Mouse (Mus musculus) kidney, embryonic 16.5 days (tissue): ENCODE data around the gene Cln6. TPM values are rescaled to one million over a fixed set of nuclear protein-coding genes. Genes with fewer than 3 reads are reported as not detected.
"Not testable (repeated sequence)": the region's sequence is repeated elsewhere in the genome, so short reads cannot be mapped to it uniquely, and the experiment has no call there.

ENCODE experiments used
- ATAC-seq: fragments of 200-750 bp; cut with Nextera tagmentation; 2 replicates; pipeline ENCODE4 v1.8.0; 2017; ENCODE audit warnings: moderate TSS enrichment; ENCODE audit not compliant: low FRiP score, low TSS enrichment
- H3K27ac ChIP-seq: fragments of 300-500 bp; sonication (generic); 2 replicates; pipeline ENCODE4 v1.5.1; 2014; ENCODE audit warnings: low read length
- H3K27me3 ChIP-seq: fragments of 300-500 bp; sonication (generic); 2 replicates; pipeline ENCODE4 v1.6.1; 2014; ENCODE audit warnings: low read length, control low read depth, mixed read lengths; ENCODE audit not compliant: insufficient read depth
- H3K36me3 ChIP-seq: fragments of 300-500 bp; sonication (generic); 2 replicates; pipeline ENCODE4 v1.6.1; 2014; ENCODE audit warnings: low read length, control low read depth, mixed read lengths; ENCODE audit not compliant: insufficient read depth
- H3K4me1 ChIP-seq: fragments of 300-500 bp; sonication (generic); 2 replicates; pipeline ENCODE4 v1.6.1; 2014; ENCODE audit warnings: low read length, control low read depth, mixed read lengths; ENCODE audit not compliant: insufficient read depth
- H3K4me2 ChIP-seq: fragments of 300-500 bp; sonication (generic); replicated peaks from 2 replicates; pipeline ENCODE4 v1.6.1; 2014; ENCODE audit warnings: low read depth, low read length
- H3K4me3 ChIP-seq: fragments of 300-500 bp; sonication (generic); 2 replicates; pipeline ENCODE4 v1.5.1; 2014; ENCODE audit warnings: mild to moderate bottlenecking, low read length
- H3K9ac ChIP-seq: fragments of 300-500 bp; sonication (generic); replicated peaks from 2 replicates; pipeline ENCODE4 v1.6.1; 2014; ENCODE audit warnings: low read length
- H3K9me3 ChIP-seq: fragments of 300-500 bp; sonication (generic); 2 replicates; pipeline ENCODE4 v1.6.1; 2016; ENCODE audit warnings: low read length, control low read depth
- WGBS: fragments of 180-500 bp; shearing (Covaris S2); extraction: QIAGEN DNeasy Blood & Tissue Kit; methylation state at CpG from one replicate; pipeline ENCODE4 v1.1.7; 2014; 5-methylcytosine and 5-hydroxymethylcytosine counted together
- polyA plus RNA-seq: library from polyadenylated mRNA; unstranded; fragments of >200 nt; fragmentation: Nextera tagmentation; extraction: Ambion mirVana; gene quantifications from 2 replicates; pipeline ENCODE4 v1.2.1, GENCODE M21; 2015

Cln6 gene
- 26.4 and 31.3 TPM in 2 replicates for polyA plus RNA-seq

- peaks cover 19% of the 10 kb centered on the region for H3K4me1 ChIP-seq
- peak; percentile 89 for ATAC-seq
- peak within 1 kb of the TSS; percentile 56 for H3K4me3 ChIP-seq
- peak within 1 kb of the TSS; percentile 90 for H3K9ac ChIP-seq
- peak within 1 kb of the TSS; percentile 82 for H3K4me2 ChIP-seq
- WGBS, result under 1% methylated on average over 29 of the region's 48 CpGs
- H3K9me3 ChIP-seq, result no peaks in the 10 kb centered on the region
- H3K27ac ChIP-seq, result peak within 1 kb of the TSS; percentile 83
- no peaks in the 10 kb centered on the region for H3K36me3 ChIP-seq
- H3K27me3 ChIP-seq, result no peaks in the 10 kb centered on the region
These were observed at the start of gene Cln6 for GRCm38 (mm10) chr9:62838506-62839171. Gene Cln6, plus strand, starts transcription at chr9:62838785.

- 86% methylated on average over 12 of the region's 12 CpGs for WGBS
These were observed 48.7 kb upstream of the Cln6 start for GRCm38 (mm10) chr9:62789856-62790255.

GRCm38 (mm10) chr9:62799218-62799617 lies 39.4 kb upstream of the Cln6 start:
- ATAC-seq, H3K9me3 ChIP-seq, H3K27me3 ChIP-seq, H3K9ac ChIP-seq, H3K27ac ChIP-seq, H3K4me1 ChIP-seq, H3K4me3 ChIP-seq, H3K4me2 ChIP-seq: not testable (repeated sequence)
- 93% methylated on average over 2 of the region's 2 CpGs for WGBS
- peaks cover 26% of the 10 kb centered on the region for H3K36me3 ChIP-seq

More at GRCm38 (mm10) chr9:62789856-62790255, 48.7 kb upstream of the Cln6 start:
- H3K4me2 ChIP-seq, result no peak overlapping the region
- H3K9me3 ChIP-seq, result no peaks in the 10 kb centered on the region
- no peaks in the 10 kb centered on the region for H3K4me1 ChIP-seq
- ATAC-seq, result no peak
- no peak overlapping the region for H3K9ac ChIP-seq
- H3K27ac ChIP-seq, result no peak overlapping the region
- no peaks in the 10 kb centered on the region for H3K27me3 ChIP-seq
- H3K4me3 ChIP-seq, result no peak overlapping the region
- H3K36me3 ChIP-seq, result peaks cover 9% of the 10 kb centered on the region; the same call in 1 of the 2 replicates

GRCm38 (mm10) chr9:62810095-62810494 lies 28.5 kb upstream of the Cln6 start:
- peak overlapping the region; percentile 93 for H3K4me3 ChIP-seq
- no peaks in the 10 kb centered on the region for H3K9me3 ChIP-seq
- no peaks in the 10 kb centered on the region for H3K36me3 ChIP-seq
- ATAC-seq, result no peak
- peaks cover 29% of the 10 kb centered on the region for H3K4me1 ChIP-seq
- peak overlapping the region; percentile 94 for H3K9ac ChIP-seq
- H3K27me3 ChIP-seq, result no peaks in the 10 kb centered on the region
- H3K27ac ChIP-seq, result no peak overlapping the region
- 18% methylated on average over 8 of the region's 8 CpGs for WGBS
- peak overlapping the region; percentile 90 for H3K4me2 ChIP-seq

GRCm38 (mm10) chr9:62810543-62811515 lies 27.8 kb upstream of the Cln6 start:
- under 1% methylated on average over 58 of the region's 58 CpGs for WGBS
- Histone ChIP-seq H3K4me2 (peak overlapping the region; percentile 90), H3K27ac (peak overlapping the region; percentile 98), H3K36me3 (no peaks in the 10 kb centered on the region), H3K9me3 (no peaks in the 10 kb centered on the region), H3K9ac (peak overlapping the region; percentile 94), H3K4me1 (peaks cover 29% of the 10 kb centered on the region), H3K27me3 (no peaks in the 10 kb centered on the region), H3K4me3 (peak overlapping the region; percentile 93)
- peak; percentile 78 for ATAC-seq

- WGBS, result under 1% methylated on average over 68 of the region's 68 CpGs
- Histone ChIP-seq H3K4me2 (peak within 1 kb of the TSS; percentile 90), H3K27ac (peak within 1 kb of the TSS; percentile 98), H3K36me3 (no peaks in the 10 kb centered on the region), H3K4me3 (peak within 1 kb of the TSS; percentile 93), H3K4me1 (peaks cover 29% of the 10 kb centered on the region), H3K9ac (peak within 1 kb of the TSS; percentile 94), H3K9me3 (no peaks in the 10 kb centered on the region), H3K27me3 (no peaks in the 10 kb centered on the region)
- peak; percentile 95 for ATAC-seq
These were observed 27.0 kb upstream of the Cln6 start, which contains the start of gene Fem1b for GRCm38 (mm10) chr9:62811516-62812121. Gene Fem1b, minus strand, starts transcription at chr9:62811934.

- Histone ChIP-seq H3K9ac (peak overlapping the region; percentile 94), H3K27me3 (no peaks in the 10 kb centered on the region), H3K4me1 (peaks cover 29% of the 10 kb centered on the region), H3K36me3 (no peaks in the 10 kb centered on the region), H3K9me3 (no peaks in the 10 kb centered on the region), H3K4me2 (peak overlapping the region; percentile 90), H3K4me3 (peak overlapping the region; percentile 93), H3K27ac (peak overlapping the region; percentile 98)
- ATAC-seq, result 0 out of 2 replicates have a peak, but pooled peaks have one; percentile 33
- WGBS, result 19% methylated on average over 14 of the region's 14 CpGs
These were observed 26.2 kb upstream of the Cln6 start for GRCm38 (mm10) chr9:62812216-62813049.

GRCm38 (mm10) chr9:62814751-62815150 lies 23.8 kb upstream of the Cln6 start:
- Histone ChIP-seq H3K9ac (no peak overlapping the region), H3K4me1 (peaks cover 14% of the 10 kb centered on the region), H3K27me3 (no peaks in the 10 kb centered on the region), H3K4me3 (no peak overlapping the region), H3K4me2 (no peak overlapping the region), H3K9me3 (no peaks in the 10 kb centered on the region), H3K27ac (no peak overlapping the region), H3K36me3 (no peaks in the 10 kb centered on the region)
- ATAC-seq, result no peak
- WGBS, result 90% methylated on average over 2 of the region's 2 CpGs
